Mouse (Mus musculus): ENCODE data around the gene Gba2. TPM values are rescaled to one million over a fixed set of nuclear protein-coding genes. Genes with fewer than 3 reads are reported as not detected.
A peak's percentile ranks its signal among the peaks of the same experiment; 100 is the strongest.

The Gba2 gene
- polyA plus RNA-seq, 1 experiment: 79.8 TPM

DNA sequence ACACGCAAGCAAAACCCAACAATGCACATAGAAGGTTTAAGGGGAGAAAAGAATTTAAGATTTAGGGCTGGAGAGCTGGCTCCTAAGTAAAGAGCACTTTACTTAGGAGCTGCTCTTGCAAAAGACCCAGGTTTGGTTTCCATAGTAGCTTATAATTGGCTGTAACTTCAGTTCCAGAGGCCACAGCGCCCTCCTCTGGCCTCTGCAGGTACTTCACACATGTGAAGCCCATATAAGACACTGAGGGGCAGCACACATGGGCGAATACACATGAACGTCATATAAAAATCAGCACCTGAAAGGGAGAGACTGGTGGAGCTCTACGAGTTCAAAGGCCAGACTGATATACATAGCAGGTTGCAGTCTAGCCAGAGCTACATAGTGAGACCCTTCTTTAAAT lies 50.8 kb downstream of the Gba2 start:
- TF ChIP-seq CTCF (IDR thresholded peaks at IDR 0.05; ENCODE audit: borderline replicate concordance, insufficient read depth, low read depth, low read length) (0 out of 2 replicates have a peak, but pooled peaks have one; percentile 10), POLR2A (IDR thresholded peaks at IDR 0.05; ENCODE audit: borderline replicate concordance, insufficient read depth, low read length) (no peak)

DNA sequence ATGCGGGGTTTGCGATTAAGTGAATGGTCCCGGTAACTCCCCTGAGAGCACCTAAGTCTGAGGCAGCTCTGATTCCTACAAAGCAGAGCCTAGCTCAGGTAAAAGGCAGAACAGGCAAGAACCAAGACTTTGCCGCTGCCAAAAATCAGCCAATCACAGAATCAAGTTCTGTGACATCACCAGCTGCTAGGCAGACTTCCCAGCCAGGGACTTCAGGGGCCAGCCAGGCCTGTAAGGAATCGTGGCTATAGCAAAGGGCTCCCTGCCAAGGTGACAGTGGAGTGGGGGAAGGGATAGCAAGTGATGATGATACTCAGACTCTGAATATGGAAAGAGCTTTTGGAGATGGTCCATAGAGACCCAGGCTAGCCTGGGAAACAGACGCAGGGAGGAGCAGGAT lies 58.7 kb downstream of the Gba2 start:
- 16% methylated on average over 6 of the region's 6 CpGs for WGBS

More for the DNA sequence above, 50.8 kb downstream of the Gba2 start:
- Histone ChIP-seq H3K4me1 (ENCODE audit: control insufficient read depth, insufficient read depth, low read length) (no peaks in the 10 kb centered on the region), H3K4me3 (replicated peaks; ENCODE audit: insufficient read depth, low read depth, low read length) (no peak overlapping the region), H3K27ac (ENCODE audit: insufficient read depth, low read length) (no peak overlapping the region), H3K27me3 (ENCODE audit: control insufficient read depth, insufficient read depth, low read length) (peaks cover 3% of the 10 kb centered on the region; the same call in 1 of the 2 replicates)
- no peak for DNase-seq
- WGBS: 73% methylated on average over 5 of the region's 5 CpGs

DNA sequence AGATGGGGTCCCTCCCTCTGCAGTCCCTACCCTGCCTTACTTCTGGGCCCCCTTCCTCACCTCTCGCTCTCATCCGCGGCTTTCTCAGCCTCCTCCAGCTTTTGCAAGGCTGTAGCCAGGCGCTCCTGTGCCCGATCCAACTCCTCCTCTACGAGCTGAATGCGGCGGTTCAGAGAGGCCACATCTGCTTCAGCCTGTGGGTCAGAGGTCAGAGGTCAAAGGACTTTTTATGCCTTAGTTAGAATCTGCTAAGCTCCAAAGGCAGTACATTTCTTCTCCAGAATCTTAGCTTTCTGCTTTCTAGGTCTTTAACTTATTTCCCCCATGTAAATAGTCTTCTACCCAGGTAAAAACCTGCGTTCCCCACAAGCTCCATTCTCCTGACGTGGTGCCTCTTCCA lies 59.1 kb downstream of the Gba2 start:
- Histone ChIP-seq H3K4me3 (replicated peaks; ENCODE audit: insufficient read depth, low read depth, low read length) (peak overlapping the region; percentile 45), H3K27ac (ENCODE audit: insufficient read depth, low read length) (no peak overlapping the region), H3K27me3 (ENCODE audit: control insufficient read depth, insufficient read depth, low read length) (peaks cover 3% of the 10 kb centered on the region; the same call in 1 of the 2 replicates), H3K4me1 (ENCODE audit: control insufficient read depth, insufficient read depth, low read length) (no peaks in the 10 kb centered on the region; the same call in 1 of the 2 replicates)
- 23% methylated on average over 10 of the region's 10 CpGs for WGBS
- no peak for TF ChIP-seq POLR2A (IDR thresholded peaks at IDR 0.05; ENCODE audit: borderline replicate concordance, insufficient read depth, low read length)
- TF ChIP-seq CTCF (IDR thresholded peaks at IDR 0.05; ENCODE audit: borderline replicate concordance, insufficient read depth, low read depth, low read length): no peak
- no peak for DNase-seq

More for the DNA sequence above, 58.7 kb downstream of the Gba2 start:
- peak overlapping the region; percentile 45 for H3K4me3 ChIP-seq (replicated peaks; ENCODE audit: insufficient read depth, low read depth, low read length)
- no peak for TF ChIP-seq POLR2A (IDR thresholded peaks at IDR 0.05; ENCODE audit: borderline replicate concordance, insufficient read depth, low read length)
- H3K27me3 ChIP-seq (ENCODE audit: control insufficient read depth, insufficient read depth, low read length): peaks cover 3% of the 10 kb centered on the region; the same call in 1 of the 2 replicates
- no peak overlapping the region for H3K27ac ChIP-seq (ENCODE audit: insufficient read depth, low read length)
- DNase-seq: peak; percentile 83 to 92
- H3K4me1 ChIP-seq (ENCODE audit: control insufficient read depth, insufficient read depth, low read length): no peaks in the 10 kb centered on the region

Other genes with a start within 250 kb of the Gba2 start
- 63.0 and 65.8 TPM in 2 replicates for gene Rusc2, start 196.9 kb downstream of the Gba2 start, polyA plus RNA-seq (2012; rRNA removed)
- 0.87 and 2.0 TPM in 2 replicates for gene Fam166b, start 149.7 kb downstream of the Gba2 start, polyA plus RNA-seq (2012; rRNA removed)
- gene Tesk1, start 136.9 kb downstream of the Gba2 start, polyA plus RNA-seq (2012; rRNA removed): 51.2 and 56.3 TPM in 2 replicates
- 0.74 and 0.84 TPM in 2 replicates for gene Cd72, start 124.2 kb downstream of the Gba2 start, polyA plus RNA-seq (2012; rRNA removed)
- not detected in 2 replicates for gene Sit1, start 95.1 kb downstream of the Gba2 start, polyA plus RNA-seq (2012; rRNA removed)
- gene Ccdc107, start 86.0 kb downstream of the Gba2 start, polyA plus RNA-seq (2012; rRNA removed): 133 and 137 TPM in 2 replicates
- gene Arhgef39, start 79.2 kb downstream of the Gba2 start, polyA plus RNA-seq (2012; rRNA removed): 2.8 and 3.2 TPM in 2 replicates
- 15.8 and 17.7 TPM in 2 replicates for gene Car9, start 71.9 kb downstream of the Gba2 start, polyA plus RNA-seq (2012; rRNA removed)
- 18.0 and 21.1 TPM in 2 replicates for gene Tpm2, start 55.1 kb downstream of the Gba2 start, polyA plus RNA-seq (2012; rRNA removed)
- 70.4 and 71.2 TPM in 2 replicates for gene Creb3, start 16.5 kb downstream of the Gba2 start, polyA plus RNA-seq (2012; rRNA removed)
- gene Tln1, start 16.2 kb downstream of the Gba2 start, polyA plus RNA-seq (2012; rRNA removed): 48.8 and 53.9 TPM in 2 replicates
- gene Rgp1, start 158 bp downstream of the Gba2 start, polyA plus RNA-seq (2012; rRNA removed): 30.3 and 39.2 TPM in 2 replicates
- not detected in 2 replicates for gene Msmp, start 5.6 kb upstream of the Gba2 start, polyA plus RNA-seq (2012; rRNA removed)
- gene Npr2, start 53.1 kb upstream of the Gba2 start, polyA plus RNA-seq (2012; rRNA removed): 140 and 145 TPM in 2 replicates
- gene Spag8, start 74.7 kb upstream of the Gba2 start, polyA plus RNA-seq (2012; rRNA removed): 3.8 and 5.7 TPM in 2 replicates
- gene Hint2, start 77.6 kb upstream of the Gba2 start, polyA plus RNA-seq (2012; rRNA removed): 94.3 and 99.6 TPM in 2 replicates
- 21.2 and 21.8 TPM in 2 replicates for gene Tmem8b, start 90.1 kb upstream of the Gba2 start, polyA plus RNA-seq (2012; rRNA removed)
- gene Fam221b, start 90.3 kb upstream of the Gba2 start, polyA plus RNA-seq (2012; rRNA removed): 0.77 and 1.0 TPM in 2 replicates
- gene Olfr70, start 121.9 kb upstream of the Gba2 start, polyA plus RNA-seq (2012; rRNA removed): not detected in 2 replicates
- gene Olfr71, start 131.4 kb upstream of the Gba2 start, polyA plus RNA-seq (2012; rRNA removed): not detected in 2 replicates
- 1.6 and 1.9 TPM in 2 replicates for gene Hrct1, start 148.3 kb upstream of the Gba2 start, polyA plus RNA-seq (2012; rRNA removed)
- 0.76 and 0.88 TPM in 2 replicates for gene Spaar, start 151.2 kb upstream of the Gba2 start, polyA plus RNA-seq (2012; rRNA removed)
- gene Olfr159, start 192.1 kb upstream of the Gba2 start, polyA plus RNA-seq (2012; rRNA removed): not detected in 2 replicates
- gene Olfr156, start 245.0 kb upstream of the Gba2 start, polyA plus RNA-seq (2012; rRNA removed): not detected in 2 replicates

All from cerebellum, adult 2 months (tissue).